Mouse (Mus musculus): ENCODE measurements around the gene Hist2h2bb.

DNA sequence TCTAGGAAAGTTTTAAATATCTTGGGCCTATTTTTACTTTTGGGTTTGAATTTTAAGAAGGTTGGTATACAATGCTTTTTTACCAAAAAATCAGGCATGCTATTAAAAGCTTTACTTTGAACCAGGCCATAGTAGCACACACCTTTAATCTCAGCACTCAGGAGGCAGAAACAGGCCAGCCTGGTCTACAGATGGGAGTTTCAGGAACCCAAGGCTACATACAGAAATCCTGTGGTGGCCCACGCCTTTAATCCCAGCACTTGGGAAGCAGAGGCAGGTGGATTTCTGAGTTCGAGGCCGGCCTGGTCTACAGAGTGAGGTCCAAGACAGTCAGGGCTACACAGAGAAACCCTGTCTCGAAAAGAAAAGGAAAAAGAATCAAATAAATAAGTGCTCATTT lies 2.0 kb upstream of the Hist2h2bb start:
- no peak for TF ChIP-seq POLR2A (IDR thresholded peaks at IDR 0.05; ENCODE audit: low read depth, low read length)
- no peak for TF ChIP-seq CTCF (IDR thresholded peaks at IDR 0.05; ENCODE audit: borderline replicate concordance, insufficient read depth, low read length)
